Mouse (Mus musculus) ES-E14 (cell line): ENCODE data around the gene Synj2. TPM values are rescaled to one million over a fixed set of nuclear protein-coding genes. Genes with fewer than 3 reads are reported as not detected.

Source experiments
- DNase-seq: peaks from one replicate; pipeline ENCODE4 v3.0.0-alpha.2; 2013; ENCODE audit warnings: low read depth, low spot score
- H3K27ac ChIP-seq: 2 replicates; pipeline ENCODE4 v1.5.1; 2012; ENCODE audit warnings: low read depth, mild to moderate bottlenecking, low read length, moderate library complexity, mixed read lengths; ENCODE audit not compliant: poor library complexity, insufficient read depth, severe bottlenecking
- H3K36me3 ChIP-seq: 2 replicates; pipeline ENCODE4 v1.6.1; 2012; ENCODE audit warnings: mild to moderate bottlenecking, low read length, moderate library complexity, mixed read lengths; ENCODE audit not compliant: control insufficient read depth, poor library complexity, insufficient read depth, severe bottlenecking
- H3K4me1 ChIP-seq, 2 experiments: fragments of 150-350 bp in 1 of 2; sonication (generic) in 1 of 2; 2 replicates each; pipeline ENCODE4 v1.6.1; 2012; ENCODE audit warnings: low read length in 2 of 2, mild to moderate bottlenecking in 1 of 2, mixed read lengths in 1 of 2; ENCODE audit not compliant: control insufficient read depth in 2 of 2, insufficient read depth in 2 of 2, poor library complexity in 1 of 2
- H3K4me3 ChIP-seq, 2 experiments: fragments of 150-350 bp in 1 of 2; sonication (generic) in 1 of 2; 2 replicates each; pipeline ENCODE4 v1.5.1; 2012; ENCODE audit warnings: low read length in 2 of 2, low read depth in 1 of 2, mild to moderate bottlenecking in 1 of 2, mixed read lengths in 1 of 2; ENCODE audit not compliant: insufficient read depth in 1 of 2, poor library complexity in 1 of 2, severe bottlenecking in 1 of 2
- H3K9ac ChIP-seq: 2 replicates; pipeline ENCODE4 v1.6.1; 2012; ENCODE audit warnings: low read depth, mild to moderate bottlenecking, low read length, mixed read lengths; ENCODE audit not compliant: poor library complexity, insufficient read depth, severe bottlenecking
- H3K9me3 ChIP-seq: fragments of 150-350 bp; sonication (generic); 2 replicates; pipeline ENCODE4 v1.6.1; 2012; ENCODE audit warnings: low read depth, mild to moderate bottlenecking, low read length; ENCODE audit not compliant: control insufficient read depth, insufficient read depth
- CHD2 ChIP-seq: IDR thresholded peaks from 2 replicates; pipeline ENCODE4 v1.6.1; 2014; ENCODE audit warnings: mild to moderate bottlenecking, low read depth, low read length, inconsistent platforms
- HCFC1 ChIP-seq: IDR thresholded peaks from 2 replicates; pipeline ENCODE4 v1.6.1; 2012; ENCODE audit warnings: low read length, inconsistent platforms, borderline replicate concordance; ENCODE audit not compliant: insufficient read depth
- MAFK ChIP-seq: IDR thresholded peaks from 2 replicates; pipeline ENCODE4 v1.6.1; 2014; ENCODE audit warnings: mild to moderate bottlenecking, low read depth, low read length, inconsistent platforms; ENCODE audit not compliant: insufficient read depth
- ZC3H11A ChIP-seq: IDR thresholded peaks from 2 replicates; pipeline ENCODE4 v1.6.1; 2012; ENCODE audit warnings: low read depth, mild to moderate bottlenecking, inconsistent platforms, low read length, borderline replicate concordance
- ZNF384 ChIP-seq: IDR thresholded peaks from 2 replicates; pipeline ENCODE4 v1.6.1; 2012; ENCODE audit warnings: low read depth, low read length, inconsistent platforms
- in situ Hi-C, 2 experiments: fragments of 600-800 bp; cut with MboI; formaldehyde crosslinking; loops; one replicate each; pipeline ENCODE4 v1.15.1; 2025; ENCODE audit warnings: low sequenced_read_pairs in 2 of 2, inconsistent platforms in 1 of 2; ENCODE audit not compliant: unreplicated experiment in 2 of 2
- total RNA-seq: library from RNA; depleted of rRNA; stranded (reverse); fragments of 300-350 nt; gene quantifications from 2 replicates; pipeline ENCODE4 v1.2.3, GENCODE M21; 2012

The Synj2 gene
- total RNA-seq, 1 experiment, result 6.1 TPM

GRCm38 (mm10) chr17:6005246-6005637 lies 64.2 kb downstream of the Synj2 start:
- peak overlapping the region; percentile 17 to 51; a peak in 3 of 4 replicates for H3K4me3 ChIP-seq
- TF ChIP-seq HCFC1, result no peak
- TF ChIP-seq ZC3H11A, result no peak
- TF ChIP-seq ZNF384, result no peak
- TF ChIP-seq CHD2, result no peak
- no peak for TF ChIP-seq MAFK
- H3K9me3 ChIP-seq, result no peaks in the 10 kb centered on the region
- in situ Hi-C loops, result no loop called here
- H3K9ac ChIP-seq, result peak overlapping the region; percentile 30; the same call in 1 of the 2 replicates
- 0 out of 2 replicates have a peak, but pooled peaks cover 2% of the 10 kb centered on the region for H3K36me3 ChIP-seq
- H3K27ac ChIP-seq, result no peak overlapping the region
- no peak for DNase-seq
- H3K4me1 ChIP-seq, result peaks cover 0 to 12% of the 10 kb centered on the region in 2 experiments; a peak in 3 of 4 replicates

GRCm38 (mm10) chr17:6005638-6006471 lies 64.8 kb downstream of the Synj2 start:
- TF ChIP-seq ZNF384 (no peak), MAFK (no peak), CHD2 (no peak), ZC3H11A (no peak), HCFC1 (no peak)
- in situ Hi-C loops, result no loop called here
- H3K9me3 ChIP-seq, result no peaks in the 10 kb centered on the region
- peaks cover 0 to 12% of the 10 kb centered on the region in 2 experiments; a peak in 3 of 4 replicates for H3K4me1 ChIP-seq
- 0 out of 2 replicates have a peak, but pooled peaks cover 2% of the 10 kb centered on the region for H3K36me3 ChIP-seq
- peak overlapping the region; percentile 11 to 51; a peak in 2 of 4 replicates for H3K4me3 ChIP-seq
- H3K27ac ChIP-seq, result no peak overlapping the region
- peak overlapping the region; percentile 30; the same call in 1 of the 2 replicates for H3K9ac ChIP-seq
- DNase-seq, result no peak

GRCm38 (mm10) chr17:6007101-6007780 lies 66.2 kb downstream of the Synj2 start:
- TF ChIP-seq HCFC1, result no peak
- TF ChIP-seq ZNF384, result no peak
- TF ChIP-seq MAFK, result no peak
- TF ChIP-seq ZC3H11A, result no peak
- TF ChIP-seq CHD2, result no peak
- H3K9ac ChIP-seq, result no peak overlapping the region
- H3K4me1 ChIP-seq, result peaks cover 0 to 12% of the 10 kb centered on the region in 2 experiments; a peak in 3 of 4 replicates
- no peak overlapping the region for H3K4me3 ChIP-seq
- no peak overlapping the region for H3K27ac ChIP-seq
- no peak for DNase-seq
- no peaks in the 10 kb centered on the region for H3K9me3 ChIP-seq
- 0 out of 2 replicates have a peak, but pooled peaks cover 2% of the 10 kb centered on the region for H3K36me3 ChIP-seq
- in situ Hi-C loops, result no loop called here

GRCm38 (mm10) chr17:6007902-6008301 lies 66.8 kb downstream of the Synj2 start:
- in situ Hi-C loops, result no loop called here
- Histone ChIP-seq H3K9me3 (no peaks in the 10 kb centered on the region), H3K9ac (no peak overlapping the region), H3K36me3 (0 out of 2 replicates have a peak, but pooled peaks cover 2% of the 10 kb centered on the region), H3K4me1 (peaks cover 0 to 12% of the 10 kb centered on the region in 2 experiments; a peak in 3 of 4 replicates), H3K4me3 (no peak overlapping the region), H3K27ac (no peak overlapping the region)
- no peak for DNase-seq
- TF ChIP-seq HCFC1 (no peak), CHD2 (no peak), ZNF384 (no peak), MAFK (no peak), ZC3H11A (no peak)
